8 mouse cellular contexts compared by ENCODE assay signal in the genomic region with DNA sequence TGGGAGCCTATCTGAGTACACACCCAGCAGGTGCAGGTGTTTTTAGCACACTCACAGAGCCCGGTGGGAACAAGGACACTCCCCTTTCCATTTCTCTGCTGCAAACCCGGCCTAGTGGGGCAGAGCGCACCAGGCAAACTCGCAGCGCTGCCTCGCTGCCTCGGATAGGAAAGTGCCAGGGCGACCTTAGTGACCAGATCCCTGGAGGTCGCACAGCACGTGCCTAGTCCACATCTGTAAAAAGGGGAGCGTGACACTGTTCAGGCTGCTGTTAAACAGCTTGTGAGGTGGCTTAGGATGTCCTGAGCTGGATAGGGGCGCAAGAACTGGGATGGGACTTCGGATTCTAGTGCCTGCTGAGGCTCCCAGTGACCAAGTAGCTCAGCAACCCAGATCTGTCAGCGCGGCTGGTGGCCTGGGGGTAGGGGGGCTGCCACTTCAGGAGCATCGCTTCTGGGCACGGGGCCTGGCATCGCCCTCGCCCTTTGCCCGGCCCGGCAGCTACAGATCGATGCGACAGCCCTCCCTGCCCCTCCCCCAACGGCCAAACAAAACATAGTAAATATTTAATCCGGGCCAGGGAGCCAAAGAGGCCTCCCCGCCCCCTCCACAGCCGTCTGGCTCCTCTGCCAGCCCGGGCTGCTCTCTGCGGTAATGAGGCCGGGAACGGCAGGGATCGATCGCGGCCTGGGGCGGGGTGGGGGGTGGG. TPM values are rescaled to one million over a fixed set of nuclear protein-coding genes. Genes with fewer than 3 reads are reported as not detected.
DNase-seq lines count a peak whose midpoint lies in the region; ATAC-seq and TF ChIP-seq lines count a peak whose summit lies in the region.

No protein-coding gene starts in this region.

- no peaks in the 10 kb centered on the region for H3K79me2 ChIP-seq in heart, adult 2 months (replicated peaks; ENCODE audit: control insufficient read depth, insufficient read depth, low read length)

- DNase-seq in cerebellum, adult 11 months, result peak; percentile 70
- DNase-seq in cerebellum, adult 11-12 months, result peak; percentile 79
- DNase-seq in heart, adult 2 months, result peak; percentile 40 to 53
- DNase-seq in kidney, adult 9 months, result peak; percentile 96

- peaks cover 5% of the 10 kb centered on the region for H3K4me1 ChIP-seq in heart, adult 2 months (ENCODE audit: control insufficient read depth, insufficient read depth, low read length)
- peaks cover 19% of the 10 kb centered on the region for H3K4me1 ChIP-seq in lung, embryonic 15.5 days
- peaks cover 11% of the 10 kb centered on the region; the same call in 1 of the 2 replicates for H3K4me1 ChIP-seq in stomach, embryonic 14.5 days (ENCODE audit: control insufficient read depth, insufficient read depth, low read length)

- H3K4me3 ChIP-seq in heart, adult 2 months, result peak overlapping the region; percentile 37; the same call in 1 of the 2 replicates
- H3K4me3 ChIP-seq in lung, embryonic 15.5 days, result peak overlapping the region; percentile 30
- peak overlapping the region; percentile 15; the same call in 1 of the 2 replicates for H3K4me3 ChIP-seq in stomach, embryonic 14.5 days (ENCODE audit: low read depth, low read length)

- H3K27ac ChIP-seq in heart, adult 2 months, result peak overlapping the region; percentile 77
- peak overlapping the region; percentile 24; the same call in 1 of the 2 replicates for H3K27ac ChIP-seq in lung, embryonic 15.5 days
- H3K27ac ChIP-seq in stomach, embryonic 14.5 days (ENCODE audit: low read length), result peak overlapping the region; percentile 89

- H3K9me3 ChIP-seq in lung, embryonic 15.5 days, result no peaks in the 10 kb centered on the region
- H3K9me3 ChIP-seq in stomach, embryonic 14.5 days (ENCODE audit: control insufficient read depth, low read depth, low read length), result no peaks in the 10 kb centered on the region

- H3K9ac ChIP-seq in heart, adult 2 months (ENCODE audit: low read depth, low read length), result peak overlapping the region; percentile 52
- peak overlapping the region; percentile 28 for H3K9ac ChIP-seq in lung, embryonic 15.5 days
- H3K9ac ChIP-seq in stomach, embryonic 14.5 days (replicated peaks; ENCODE audit: low read depth, low read length), result no peak overlapping the region

- no peak for ATAC-seq in cerebellum, adult (ENCODE audit: insufficient number of reproducible peaks, low FRiP score, low TSS enrichment)
- ATAC-seq in lung, embryonic 15.5 days (ENCODE audit: borderline replicate concordance, extremely low read depth, low FRiP score, low TSS enrichment), result peak; percentile 60
- peak; percentile 77 for ATAC-seq in stomach, embryonic 14.5 days (ENCODE audit: insufficient number of reproducible peaks, insufficient read depth, low FRiP score, low read depth)
- ATAC-seq in megakaryocyte-erythroid progenitor cell, adult 5-6 weeks (replicated peaks; ENCODE audit: low FRiP score, low TSS enrichment, poor library complexity, severe bottlenecking), result no peak

- no peak for TF ChIP-seq CTCF in heart, adult 2 months (IDR thresholded peaks at IDR 0.05)

- intact Hi-C loops in heart, adult 2 months (cut with DNase I), result no loop called here

- WGBS in heart, adult 2 months, result 22% methylated on average over 35 of the region's 35 CpGs
- 7% methylated on average over 35 of the region's 35 CpGs for WGBS in lung, embryonic 15.5 days
- WGBS in stomach, embryonic 14.5 days, result 7% methylated on average over 35 of the region's 35 CpGs

- H3K36me3 ChIP-seq in heart, adult 2 months (ENCODE audit: control insufficient read depth, insufficient read depth, low read length), result no peaks in the 10 kb centered on the region
- H3K36me3 ChIP-seq in lung, embryonic 15.5 days, result no peaks in the 10 kb centered on the region
- no peaks in the 10 kb centered on the region for H3K36me3 ChIP-seq in stomach, embryonic 14.5 days (ENCODE audit: control insufficient read depth, insufficient read depth, low read length)

- no peak for TF ChIP-seq EP300 in heart, adult 2 months (IDR thresholded peaks at IDR 0.05; ENCODE audit: insufficient read depth, low read depth, low read length)

- no peaks in the 10 kb centered on the region for H3K27me3 ChIP-seq in heart, adult 2 months (ENCODE audit: control insufficient read depth, insufficient read depth, low read length)
- no peaks in the 10 kb centered on the region for H3K27me3 ChIP-seq in lung, embryonic 15.5 days
- no peaks in the 10 kb centered on the region for H3K27me3 ChIP-seq in stomach, embryonic 14.5 days (ENCODE audit: control insufficient read depth, insufficient read depth, low read length)

- no peak for TF ChIP-seq POLR2A in heart, adult 2 months (IDR thresholded peaks at IDR 0.05; ENCODE audit: insufficient read depth, low read depth, low read length)

- peak overlapping the region; percentile 63 for H3K4me2 ChIP-seq in lung, embryonic 15.5 days
- peak overlapping the region; percentile 43 for H3K4me2 ChIP-seq in stomach, embryonic 14.5 days (replicated peaks; ENCODE audit: low read depth, low read length)

RNA-seq across cellular contexts. Expression of a gene that starts 19.9 kb away (rescaled TPM):
- total RNA-seq in heart, adult 2 months (2021), result 1 to 10 TPM; 8.4 to 9.4 TPM
- 7.5 and 10.4 TPM in 2 replicates for polyA plus RNA-seq in heart, adult 2 months (2012; rRNA removed)
- 1.8 and 3.3 TPM in 2 replicates for polyA plus RNA-seq in lung, embryonic 15.5 days (2015; fragmentation: Nextera tagmentation; extraction: Ambion mirVana)
- 0.88 and 1.7 TPM in 2 replicates for polyA plus RNA-seq in stomach, embryonic 14.5 days (2014; fragmentation: Nextera tagmentation; extraction: Ambion mirVana)
- total RNA-seq in megakaryocyte-erythroid progenitor cell, adult 5-6 weeks (2014; fragmentation: Nextera tagmentation), result not detected in 2 replicates
- total RNA-seq in megakaryocyte-erythroid progenitor cell, adult 5-6 weeks (2017), result 0.80 TPM in 1 of 2 replicates, not detected in the other

RNA-seq across cellular contexts. Expression of a gene that starts 22.5 kb away (rescaled TPM):
- total RNA-seq in heart, adult 2 months (2021), result 10 to 100 TPM in 1 of 2 experiments, 1 to 10 TPM in 1; 8.5 to 11.6 TPM
- polyA plus RNA-seq in heart, adult 2 months (2012; rRNA removed), result 21.7 and 32.9 TPM in 2 replicates
- polyA plus RNA-seq in lung, embryonic 15.5 days (2015; fragmentation: Nextera tagmentation; extraction: Ambion mirVana), result 20.4 and 21.0 TPM in 2 replicates
- 20.1 and 20.5 TPM in 2 replicates for polyA plus RNA-seq in stomach, embryonic 14.5 days (2014; fragmentation: Nextera tagmentation; extraction: Ambion mirVana)
- total RNA-seq in megakaryocyte-erythroid progenitor cell, adult 5-6 weeks (2014; fragmentation: Nextera tagmentation), result 22.3 and 25.0 TPM in 2 replicates
- total RNA-seq in megakaryocyte-erythroid progenitor cell, adult 5-6 weeks (2017), result 13.3 and 14.2 TPM in 2 replicates

RNA-seq across cellular contexts. Expression of a gene that starts 34.9 kb away (rescaled TPM):
- total RNA-seq in heart, adult 2 months (2021), result 1 to 10 TPM; 5.7 to 6.1 TPM
- polyA plus RNA-seq in heart, adult 2 months (2012; rRNA removed), result 11.1 and 16.7 TPM in 2 replicates
- 25.5 and 26.2 TPM in 2 replicates for polyA plus RNA-seq in lung, embryonic 15.5 days (2015; fragmentation: Nextera tagmentation; extraction: Ambion mirVana)
- 26.7 and 29.1 TPM in 2 replicates for polyA plus RNA-seq in stomach, embryonic 14.5 days (2014; fragmentation: Nextera tagmentation; extraction: Ambion mirVana)
- 18.8 and 21.3 TPM in 2 replicates for total RNA-seq in megakaryocyte-erythroid progenitor cell, adult 5-6 weeks (2014; fragmentation: Nextera tagmentation)
- total RNA-seq in megakaryocyte-erythroid progenitor cell, adult 5-6 weeks (2017), result 17.6 and 29.0 TPM in 2 replicates

RNA-seq across cellular contexts. Expression of a gene that starts 44.2 kb away (rescaled TPM):
- 10 to 100 TPM; 12.6 to 13.6 TPM for total RNA-seq in heart, adult 2 months (2021)
- 15.5 and 19.6 TPM in 2 replicates for polyA plus RNA-seq in heart, adult 2 months (2012; rRNA removed)
- 20.1 and 21.7 TPM in 2 replicates for polyA plus RNA-seq in lung, embryonic 15.5 days (2015; fragmentation: Nextera tagmentation; extraction: Ambion mirVana)
- 13.8 and 16.9 TPM in 2 replicates for polyA plus RNA-seq in stomach, embryonic 14.5 days (2014; fragmentation: Nextera tagmentation; extraction: Ambion mirVana)
- 0.17 TPM in 1 of 2 replicates, not detected in the other for total RNA-seq in megakaryocyte-erythroid progenitor cell, adult 5-6 weeks (2014; fragmentation: Nextera tagmentation)
- 0.52 TPM in 1 of 2 replicates, not detected in the other for total RNA-seq in megakaryocyte-erythroid progenitor cell, adult 5-6 weeks (2017)

Comparison
In these comparisons a context has a peak if more than half of its experiments do, and no peak if none do; other contexts are left out.
1. ATAC-seq: peak in lung, embryonic 15.5 days (single experiment) and stomach, embryonic 14.5 days (single experiment); none in cerebellum, adult (single experiment) and megakaryocyte-erythroid progenitor cell, adult 5-6 weeks (single experiment).
2. H3K27ac ChIP-seq: peak in every context shown above with its lines; median percentile 89 in stomach, embryonic 14.5 days; 77 in heart, adult 2 months; 24 in lung, embryonic 15.5 days.
3. Peak in every context shown above with its lines, with median percentiles within 50 percentile points of each other: DNase-seq and H3K4me3 ChIP-seq.